Mouse (Mus musculus): ENCODE measurements around the gene Cd109.
A peak's percentile ranks its signal among the peaks of the same experiment; 100 is the strongest.

Cd109 gene

GRCm38 (mm10) chr9:78646008-78646777 is 30.8 kb downstream of the Cd109 start:
- peak; percentile 78 to 79 for DNase-seq

- DNase-seq = no peak
These were observed 33.3 kb downstream of the Cd109 start for GRCm38 (mm10) chr9:78648641-78649040.

GRCm38 (mm10) chr9:78649398-78649797 is 34.1 kb downstream of the Cd109 start:
- no peak for DNase-seq

- no peak for DNase-seq
These were observed 42.2 kb downstream of the Cd109 start for GRCm38 (mm10) chr9:78657564-78657963.

GRCm38 (mm10) chr9:78671446-78671985 is 56.2 kb downstream of the Cd109 start:
- DNase-seq = no peak

GRCm38 (mm10) chr9:78700691-78701090 is 85.3 kb downstream of the Cd109 start:
- DNase-seq = peak; percentile 82 to 84

- peak in 1 of 2 experiments; percentile 4 for DNase-seq
These were observed 87.3 kb downstream of the Cd109 start for GRCm38 (mm10) chr9:78702509-78703239.

GRCm38 (mm10) chr9:78720888-78721798 is 105.8 kb downstream of the Cd109 start:
- DNase-seq = peak in 1 of 2 experiments; percentile 5

- no peak for DNase-seq
These were observed 116.6 kb downstream of the Cd109 start for GRCm38 (mm10) chr9:78731931-78732330.

GRCm38 (mm10) chr9:78735519-78735918 is 120.2 kb downstream of the Cd109 start:
- no peak for DNase-seq

GRCm38 (mm10) chr9:78742012-78742411 is 126.7 kb downstream of the Cd109 start:
- DNase-seq = no peak

GRCm38 (mm10) chr9:78750246-78750645 is 134.9 kb downstream of the Cd109 start:
- DNase-seq = peak in 1 of 2 experiments; percentile 3
